Mouse (Mus musculus) lung, postnatal 4 days (tissue): ENCODE measurements around the gene Dek.

Source experiments
- DNase-seq, 2 experiments: peaks; one replicate each; pipeline ENCODE4 v3.0.0; 2021

Dek gene

DNA sequence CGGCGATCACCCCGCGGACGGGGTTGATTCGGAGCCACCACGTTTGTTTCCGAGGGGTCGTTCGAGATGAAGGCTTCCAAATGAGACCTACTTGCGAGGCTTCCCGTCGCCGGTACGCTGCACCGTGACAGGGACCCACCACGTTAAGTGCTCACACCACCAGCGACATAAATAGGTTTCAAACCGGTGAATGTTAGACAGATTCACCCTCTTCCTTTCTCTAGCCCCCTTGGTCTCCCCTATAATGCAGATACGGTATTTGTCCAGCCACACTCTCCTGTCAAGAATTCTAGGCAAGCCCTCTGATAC, 533 bp upstream of the Dek start:
- no peak for DNase-seq

DNA sequence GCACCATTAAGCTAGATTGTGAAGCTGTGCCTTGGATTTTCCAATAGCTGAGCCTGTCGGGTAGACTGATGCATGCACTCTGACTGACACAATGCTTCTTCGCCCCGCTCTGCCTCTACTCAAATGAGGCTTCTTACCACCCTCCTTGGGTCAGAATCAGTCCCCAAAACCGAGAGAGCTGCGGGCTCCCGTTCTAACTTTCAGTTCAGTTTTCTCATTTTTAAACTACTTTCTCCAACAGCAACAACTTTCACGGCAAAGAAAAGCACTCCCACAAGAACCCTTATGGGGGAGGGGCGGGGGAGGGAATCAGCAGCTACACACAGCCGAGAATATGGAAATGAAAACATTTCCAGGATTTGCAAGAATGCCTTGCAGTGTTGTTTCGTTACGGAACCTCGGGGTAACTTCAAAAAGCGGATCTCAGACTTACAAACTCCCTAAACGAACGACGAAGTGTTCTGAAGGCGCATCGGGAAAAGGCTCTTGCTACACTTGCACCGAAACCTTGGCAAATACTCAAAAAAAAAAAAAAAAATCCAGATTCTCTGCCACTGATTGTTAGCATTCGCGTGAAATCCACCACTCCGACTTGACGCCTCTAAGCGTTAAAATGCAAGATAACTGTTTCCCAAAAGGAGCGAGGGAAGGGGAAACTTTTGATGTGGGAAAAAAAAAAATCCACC, 1.0 kb downstream of the Dek start:
- DNase-seq: peak in 1 of 2 experiments; percentile 49

DNA sequence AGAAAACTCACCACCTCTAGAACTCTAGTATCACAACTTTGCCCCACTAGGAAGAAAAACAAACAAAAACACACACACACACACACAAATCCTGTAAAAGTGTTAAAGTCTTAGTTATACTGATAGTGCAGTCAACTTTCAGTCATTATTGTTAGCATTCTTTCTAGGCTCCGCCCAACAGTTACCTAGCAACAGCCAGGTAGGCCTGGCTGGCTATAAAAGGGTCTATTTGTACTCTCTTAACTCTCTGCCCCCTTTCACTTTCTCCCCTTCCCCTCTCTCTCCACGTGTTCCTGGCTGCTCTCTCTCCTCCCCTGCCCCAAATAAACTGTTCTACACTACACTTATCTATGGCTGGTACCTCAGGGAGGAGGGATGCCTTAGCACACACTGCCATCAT, 1.9 kb downstream of the Dek start:
- no peak for DNase-seq

DNA sequence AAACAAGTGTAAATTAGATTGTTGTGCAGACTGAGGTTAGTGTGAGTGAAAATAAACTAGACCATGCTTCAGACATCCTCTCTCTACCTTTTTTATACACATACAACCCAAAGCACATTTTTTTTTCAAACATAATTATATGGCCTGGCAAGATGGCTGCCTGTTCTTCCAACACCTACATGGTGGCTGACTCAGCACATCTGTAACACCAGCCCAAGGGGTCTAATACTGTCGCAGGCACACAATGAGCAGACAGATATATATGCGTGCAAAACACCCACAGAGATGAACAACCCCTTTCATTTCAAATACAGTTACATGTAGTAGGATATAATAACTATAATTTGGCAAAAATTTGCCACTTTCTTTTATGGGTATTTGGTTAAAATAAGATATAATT, 5.4 kb downstream of the Dek start:
- DNase-seq: no peak

DNA sequence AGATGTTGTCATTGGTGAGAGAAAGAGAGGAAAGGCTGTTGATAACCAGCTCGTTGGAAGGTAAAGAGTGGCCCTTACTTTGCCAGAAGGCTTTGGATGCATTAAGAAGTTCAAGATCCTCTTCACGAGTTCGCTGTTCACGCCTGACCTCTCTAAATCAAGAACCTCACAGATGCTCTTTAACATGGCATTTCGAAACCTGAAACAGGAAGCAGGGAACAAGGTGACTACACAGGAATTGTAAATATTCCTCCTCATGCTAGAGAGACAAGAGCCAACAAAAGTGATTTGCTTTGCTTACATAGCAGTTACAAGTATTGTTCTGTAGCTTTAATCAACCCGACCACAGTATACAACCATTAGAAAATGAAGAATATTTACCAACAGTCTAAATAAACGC, 6.7 kb downstream of the Dek start:
- DNase-seq: no peak

DNA sequence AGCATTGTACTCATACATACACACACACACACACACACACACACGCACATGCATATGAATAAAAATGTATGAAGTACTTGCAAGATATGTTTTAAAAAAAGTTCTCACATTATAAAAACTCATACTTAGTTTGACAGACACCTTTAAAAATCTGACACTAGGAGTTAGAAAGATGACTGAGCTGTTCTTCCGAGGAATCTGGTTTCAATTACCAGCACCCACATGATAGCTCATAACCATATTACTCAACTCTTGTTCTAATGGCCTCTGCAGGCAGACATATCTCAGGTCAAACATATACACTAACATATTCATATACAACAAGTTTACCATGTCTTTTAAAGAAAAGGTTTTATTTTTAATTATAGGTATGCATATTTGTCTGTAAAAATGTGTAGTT, 9.4 kb downstream of the Dek start:
- DNase-seq: no peak

DNA sequence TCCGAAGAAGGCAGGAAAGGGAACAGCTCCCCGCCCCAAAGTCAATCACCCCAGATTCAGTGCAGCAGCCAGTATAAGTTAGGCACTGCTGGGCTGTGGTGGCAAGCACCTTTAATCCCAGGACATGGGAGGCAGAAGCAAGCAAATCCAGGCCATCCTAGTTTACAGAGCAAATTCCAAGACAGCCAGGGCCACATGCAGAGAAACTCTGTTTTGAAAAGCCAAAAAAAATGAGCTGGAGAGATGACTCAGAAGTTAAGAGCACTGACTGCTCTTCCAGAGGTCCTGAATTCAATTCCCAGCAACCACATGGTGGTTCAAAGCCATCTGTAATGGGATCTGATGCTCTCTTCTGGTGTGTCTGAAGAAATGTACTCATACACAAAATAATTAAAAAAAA, 12.2 kb downstream of the Dek start:
- DNase-seq: no peak

DNA sequence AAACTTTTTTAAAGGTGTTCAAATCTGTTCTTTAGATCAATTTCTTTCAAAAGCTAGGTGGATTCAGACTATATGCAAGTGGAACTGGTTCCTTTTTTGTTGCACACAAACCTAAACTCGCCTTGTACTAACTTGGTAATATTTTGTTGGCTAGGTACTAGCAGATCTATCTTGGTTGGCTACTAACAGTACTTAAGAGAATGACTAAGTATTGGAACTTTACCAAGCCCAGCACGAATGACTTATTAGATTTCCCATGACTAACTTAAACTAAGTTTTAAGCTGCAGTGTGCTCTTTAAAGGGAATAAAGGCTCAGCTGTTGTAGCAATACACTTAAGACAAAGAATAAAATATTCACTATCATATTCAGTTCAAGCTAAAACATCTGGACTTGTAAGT, 16.7 kb downstream of the Dek start:
- DNase-seq: no peak

DNA sequence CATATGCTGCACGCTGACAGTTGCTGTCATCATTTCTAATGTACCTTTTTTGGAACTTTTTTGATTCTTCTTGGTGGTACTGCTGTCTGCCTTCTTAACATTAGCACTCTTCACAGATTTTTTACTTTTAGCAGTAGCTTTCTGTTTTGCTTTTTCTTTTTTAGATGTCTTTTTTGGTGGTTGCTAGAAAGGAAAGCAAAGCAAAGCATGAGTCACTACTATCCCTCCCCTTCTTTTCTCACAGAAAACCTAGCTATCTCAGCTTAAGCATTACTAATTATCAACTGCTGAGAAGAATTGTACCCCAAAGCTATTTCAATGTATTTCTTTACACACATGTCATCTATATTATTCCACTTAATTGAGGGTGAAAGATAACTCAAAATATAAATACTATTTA, 17.6 kb downstream of the Dek start:
- no peak for DNase-seq

DNA sequence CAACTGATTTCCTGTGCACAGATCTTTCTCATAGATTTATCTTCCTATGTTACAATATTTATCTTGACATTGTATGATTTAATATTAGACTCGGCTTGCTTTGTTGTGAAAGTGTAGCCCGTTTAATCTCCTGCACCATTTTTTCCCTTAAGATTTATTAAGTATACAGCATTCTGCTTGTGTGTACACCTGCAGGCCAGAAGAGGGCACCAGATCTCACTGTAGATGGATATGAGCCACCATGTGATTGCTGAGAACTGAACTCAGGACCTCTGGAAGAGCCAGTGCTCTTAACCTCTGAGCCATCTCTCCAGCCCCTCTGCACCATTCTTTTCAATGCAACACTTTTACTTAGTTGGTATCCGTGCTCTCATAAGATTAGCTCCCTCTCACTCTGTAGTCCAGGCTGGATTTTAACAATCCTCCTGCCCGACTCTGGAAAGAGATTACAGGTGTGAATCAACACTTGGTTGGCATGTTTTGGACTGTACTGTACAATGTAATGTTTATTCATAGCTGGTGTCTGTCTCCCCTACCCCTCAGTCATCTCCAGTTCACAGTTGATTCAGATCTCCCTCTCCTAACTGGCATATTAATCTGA, 25.0 kb downstream of the Dek start:
- no peak for DNase-seq

DNA sequence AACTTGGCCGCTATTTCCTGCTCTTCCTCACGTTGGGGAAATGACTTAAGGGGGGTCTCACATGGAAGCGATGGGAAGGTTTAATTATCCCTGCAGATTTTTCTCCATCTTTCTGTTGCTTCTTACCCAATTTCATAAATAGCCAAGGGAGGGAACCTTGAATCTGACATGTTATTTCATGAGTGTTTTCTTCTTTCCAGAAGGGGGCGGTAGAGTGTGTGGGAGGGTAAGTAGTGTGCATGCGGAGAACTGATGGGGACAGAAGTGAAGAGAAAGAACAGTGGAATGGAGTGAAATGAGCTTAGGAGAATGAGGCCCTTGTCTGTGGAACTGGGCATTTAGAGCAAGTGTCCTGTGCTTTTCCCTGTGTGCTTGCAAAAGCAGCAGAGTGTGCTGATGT, 27.2 kb downstream of the Dek start:
- DNase-seq: no peak

DNA sequence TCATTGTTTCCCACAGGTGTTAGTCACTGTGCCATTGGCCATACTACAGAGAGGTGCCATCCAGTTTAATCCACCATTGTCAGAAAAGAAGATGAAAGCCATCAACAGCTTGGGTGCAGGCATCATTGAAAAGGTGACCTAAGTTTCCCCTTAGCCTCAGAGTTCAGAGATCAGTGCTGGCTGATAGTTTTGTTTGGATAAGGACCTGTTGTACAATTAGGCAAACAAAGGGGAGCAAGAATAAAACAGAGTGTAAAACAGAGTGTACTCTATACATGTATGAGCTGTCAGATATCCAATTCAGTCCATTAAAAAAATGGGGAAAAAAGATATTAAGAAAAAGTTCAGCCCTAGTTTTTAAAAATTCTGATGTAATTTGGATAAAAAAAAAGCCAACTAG, 28.6 kb downstream of the Dek start:
- no peak for DNase-seq

DNA sequence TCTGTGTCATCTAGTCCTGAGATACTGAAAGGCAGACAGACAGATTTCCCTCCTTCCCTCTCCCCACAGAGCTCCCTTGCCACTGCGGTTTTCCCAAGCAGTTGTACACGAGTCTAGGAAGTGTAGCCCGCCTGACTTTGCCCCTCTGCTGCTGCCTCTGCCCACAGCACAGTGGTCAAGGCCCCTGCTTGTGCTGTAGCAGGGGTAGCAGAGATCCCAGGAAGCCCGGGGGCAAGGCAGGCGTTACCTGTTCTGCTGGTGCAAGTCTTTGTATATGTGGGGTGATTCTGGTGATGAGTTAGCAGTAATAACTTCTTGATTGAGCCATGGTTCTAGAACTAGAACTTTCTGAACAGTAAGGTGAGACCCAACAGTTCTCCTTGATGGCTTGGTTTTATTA, 29.8 kb downstream of the Dek start:
- DNase-seq: no peak

DNA sequence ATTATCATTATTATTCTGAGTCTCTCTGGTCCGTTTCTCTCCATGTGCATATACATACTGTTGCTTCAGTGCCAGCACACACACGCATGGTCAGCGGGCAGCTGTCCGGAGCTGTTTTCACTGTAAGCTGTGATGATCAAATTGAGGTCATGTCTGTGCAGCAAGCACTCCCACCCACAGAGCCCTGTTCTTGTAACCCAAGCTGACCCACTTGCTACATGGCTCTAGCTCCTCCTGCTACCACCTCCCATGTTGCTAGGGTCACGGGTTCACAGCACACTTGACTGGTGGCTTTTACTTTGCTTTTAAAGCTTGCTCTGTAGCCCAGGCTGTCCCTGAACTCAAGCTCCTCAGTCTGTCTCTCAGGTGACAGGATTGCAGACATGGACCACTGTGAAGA, 33.5 kb downstream of the Dek start:
- DNase-seq: no peak

DNA sequence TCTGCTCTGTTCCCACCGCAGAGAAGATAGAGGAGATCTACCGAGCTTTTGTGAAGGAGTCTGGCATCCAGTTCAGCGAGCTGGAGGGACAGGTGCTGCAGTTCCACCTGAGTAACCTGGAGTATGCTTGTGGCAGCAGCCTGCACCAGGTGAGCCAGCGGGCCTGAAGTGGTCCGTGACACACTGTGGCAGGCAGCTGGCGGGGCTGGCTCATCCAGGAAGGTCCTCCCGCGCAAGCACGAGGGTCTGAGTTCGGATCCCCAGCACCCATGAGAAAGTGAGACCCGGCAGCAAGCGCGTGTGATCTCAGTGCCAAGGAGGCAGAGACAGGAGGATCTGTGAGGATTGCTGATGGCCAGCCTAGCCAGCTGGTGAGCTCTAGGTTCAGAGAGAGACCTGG, 34.1 kb downstream of the Dek start:
- no peak for DNase-seq

DNA sequence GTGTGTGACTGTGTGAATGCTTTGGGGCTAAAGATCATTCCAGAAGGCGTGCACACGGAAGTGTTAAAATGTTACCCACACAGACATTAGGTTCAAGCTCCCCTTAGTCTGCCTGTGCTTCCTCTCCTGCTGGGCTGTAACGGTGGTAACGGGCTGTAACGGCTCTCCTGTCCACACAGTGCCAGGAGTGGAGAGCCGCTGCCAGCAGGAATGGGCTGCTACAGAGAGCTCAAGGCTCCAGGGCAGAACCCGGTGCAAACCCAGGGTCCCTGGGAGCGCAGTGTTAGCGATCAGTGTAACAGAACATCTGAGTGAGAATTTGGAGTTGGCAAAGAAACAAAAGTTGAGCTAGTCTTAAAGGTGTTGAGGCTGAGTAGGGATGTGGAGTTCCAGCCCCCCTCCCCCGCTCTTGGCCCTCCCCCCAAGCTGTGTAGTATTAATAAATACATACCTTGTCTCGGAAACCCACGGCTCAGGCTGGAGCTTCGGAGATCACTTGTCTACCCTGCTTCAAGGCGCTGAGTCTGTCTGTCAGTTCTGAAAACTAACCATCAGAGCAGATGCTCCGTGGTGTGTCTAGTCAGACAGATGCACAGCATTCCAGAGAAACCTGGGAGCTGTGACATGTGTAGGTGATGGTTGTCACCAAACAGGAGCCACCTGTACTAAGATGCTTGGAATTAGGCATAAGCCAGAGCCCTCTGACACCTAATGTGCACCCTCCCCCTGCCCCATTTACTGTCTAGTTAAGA, 35.5 kb downstream of the Dek start:
- DNase-seq: no peak

DNA sequence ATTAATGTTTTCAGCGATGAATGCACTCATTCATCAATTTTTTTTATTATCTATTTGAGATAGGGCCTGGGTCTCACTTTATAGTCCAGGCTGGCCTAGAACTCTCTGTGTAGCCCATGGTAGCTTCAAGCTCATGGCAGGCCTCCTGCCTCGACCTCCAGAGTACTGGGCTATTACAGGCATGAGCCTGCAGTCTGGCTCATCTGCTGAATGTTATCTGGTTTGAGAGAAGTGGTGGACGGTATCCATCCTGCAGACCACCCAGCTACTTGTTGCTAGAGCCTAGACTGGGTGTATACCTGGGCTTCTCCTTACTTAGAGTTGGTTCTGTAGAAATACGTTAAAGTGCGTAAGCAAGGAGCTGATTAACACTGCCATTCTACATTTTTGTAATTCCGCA, 39.0 kb downstream of the Dek start:
- DNase-seq: no peak

DNA sequence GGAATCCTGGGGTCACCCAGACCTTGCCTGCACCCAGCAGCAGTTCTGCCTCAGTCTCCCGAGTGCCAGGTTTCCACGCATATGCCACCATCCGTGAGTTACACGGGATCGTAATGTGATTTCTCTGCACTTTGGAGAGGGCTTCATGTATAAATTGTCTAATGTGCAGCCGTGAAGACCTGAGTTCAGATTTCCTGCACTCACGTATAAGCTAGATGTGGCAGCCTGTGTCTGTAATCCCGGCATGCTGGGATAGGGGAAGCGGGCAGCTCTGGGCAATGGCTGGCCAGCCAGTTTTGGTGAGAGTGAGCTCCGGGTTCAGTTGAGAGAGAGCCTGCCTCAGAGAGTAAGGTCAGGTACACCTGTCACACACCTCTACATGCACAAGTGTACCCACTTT, 39.5 kb downstream of the Dek start:
- no peak for DNase-seq

DNA sequence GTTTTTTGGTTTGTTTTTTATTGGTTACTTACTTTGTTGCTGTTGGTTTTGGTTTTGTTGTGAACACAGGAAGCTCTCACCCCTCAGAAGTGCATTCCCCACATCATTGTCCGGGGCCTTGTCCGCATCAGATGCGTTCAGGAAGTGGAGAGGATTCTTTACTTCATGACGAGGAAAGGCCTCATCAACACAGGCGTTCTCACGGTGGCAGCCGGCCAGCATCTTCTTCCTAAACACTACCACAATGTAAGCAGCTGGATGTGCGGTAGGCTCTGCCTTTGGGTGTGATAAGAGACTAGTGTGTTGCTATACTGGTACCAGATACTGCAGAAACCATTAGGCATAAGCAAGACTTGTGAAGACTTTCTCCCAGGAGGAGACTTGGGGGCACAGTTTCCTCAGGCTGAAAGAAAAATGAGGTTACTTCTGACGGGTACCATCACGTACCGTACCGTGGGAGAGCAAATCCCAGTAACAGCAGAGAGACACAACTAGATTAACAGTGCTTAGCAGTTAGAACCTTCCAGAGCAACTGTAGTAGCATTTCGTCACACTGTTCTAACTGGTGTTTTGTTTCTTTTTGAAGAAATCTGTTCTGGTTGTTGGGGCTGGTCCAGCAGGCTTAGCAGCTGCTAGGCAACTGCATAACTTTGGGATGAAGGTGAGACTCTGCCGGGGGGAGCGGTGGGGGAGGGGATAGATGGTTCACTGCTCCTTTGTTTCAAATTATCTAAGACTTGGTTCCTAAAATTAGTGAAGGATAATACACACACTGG, 41.8 kb downstream of the Dek start:
- peak; percentile 67 to 87 for DNase-seq

DNA sequence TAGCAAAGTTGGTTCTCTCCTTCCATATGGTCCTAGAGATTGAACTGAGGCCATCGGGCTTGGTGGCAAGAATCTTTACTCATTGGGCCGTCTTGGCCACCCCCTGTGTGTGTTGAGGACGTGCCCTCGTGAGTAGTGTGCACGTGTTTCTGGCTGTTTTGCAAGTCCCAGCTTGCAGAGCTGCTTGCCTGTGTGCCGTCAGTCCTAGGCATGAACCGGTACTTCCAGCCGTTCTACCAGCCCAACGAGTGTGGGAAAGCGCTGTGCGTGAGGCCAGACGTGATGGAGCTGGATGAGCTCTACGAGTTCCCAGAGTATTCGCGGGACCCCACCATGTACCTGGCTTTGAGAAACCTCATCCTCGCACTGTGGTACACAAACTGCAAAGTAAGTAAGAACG, 43.2 kb downstream of the Dek start:
- no peak for DNase-seq

DNA sequence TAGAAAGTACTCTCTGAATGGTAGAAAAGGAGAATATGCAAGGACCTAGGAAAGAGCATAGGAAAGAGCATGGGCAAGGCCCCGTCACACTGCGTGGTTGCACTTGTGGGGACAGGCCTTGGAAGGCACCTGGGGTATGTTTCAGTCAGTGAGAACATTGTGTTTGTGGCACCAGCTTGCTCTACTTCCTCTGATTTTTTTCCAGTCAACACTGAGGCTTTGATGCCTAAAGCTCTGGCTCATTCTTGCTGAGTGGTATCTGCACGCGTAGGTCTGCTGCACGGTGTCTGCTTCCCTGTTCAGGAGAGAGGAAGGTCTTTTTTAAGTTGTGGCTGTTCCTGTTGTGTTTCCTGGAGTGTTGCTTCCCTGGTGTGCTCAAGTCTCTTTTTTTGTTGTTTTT, 49.2 kb downstream of the Dek start:
- DNase-seq: no peak

DNA sequence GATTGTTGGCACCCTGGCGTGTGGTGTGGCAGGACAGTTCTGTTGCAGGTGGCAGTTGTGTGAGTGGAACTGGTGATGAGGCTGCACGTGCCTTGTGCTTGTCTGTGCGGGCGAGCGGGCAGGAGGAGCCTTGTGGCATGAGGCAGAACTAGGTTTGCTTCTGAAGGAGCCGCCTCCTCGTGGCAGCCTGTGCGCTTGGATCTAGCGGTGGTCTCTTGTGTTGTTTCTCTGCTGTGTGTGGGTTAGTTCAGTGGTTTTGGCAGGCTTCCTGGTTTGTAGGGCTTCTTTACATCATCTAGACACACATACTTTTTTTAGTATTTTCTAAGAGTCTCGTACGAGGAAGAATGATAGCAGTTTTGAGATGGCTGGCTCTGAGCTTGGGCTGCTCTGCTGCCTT, 49.9 kb downstream of the Dek start:
- DNase-seq: no peak

DNA sequence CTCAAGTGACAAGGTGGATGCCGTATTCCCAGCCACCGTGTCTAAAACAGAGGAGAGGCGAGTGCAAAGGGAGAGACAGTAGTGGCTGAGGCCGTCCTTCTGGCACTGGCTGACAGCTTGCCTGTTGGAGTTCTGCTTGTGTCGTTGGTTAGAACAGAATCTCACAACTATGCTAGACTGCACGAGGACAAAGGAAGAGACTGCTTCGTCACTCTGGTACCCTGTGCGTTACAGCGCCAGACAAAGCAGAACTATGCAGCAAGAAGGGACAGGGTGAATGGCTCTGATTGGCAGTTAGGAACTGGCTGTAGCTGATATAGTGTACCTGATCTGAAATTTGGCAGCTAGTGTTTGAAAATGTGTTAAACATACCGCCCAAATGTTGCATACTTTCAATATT, 52.0 kb downstream of the Dek start:
- DNase-seq: no peak

DNA sequence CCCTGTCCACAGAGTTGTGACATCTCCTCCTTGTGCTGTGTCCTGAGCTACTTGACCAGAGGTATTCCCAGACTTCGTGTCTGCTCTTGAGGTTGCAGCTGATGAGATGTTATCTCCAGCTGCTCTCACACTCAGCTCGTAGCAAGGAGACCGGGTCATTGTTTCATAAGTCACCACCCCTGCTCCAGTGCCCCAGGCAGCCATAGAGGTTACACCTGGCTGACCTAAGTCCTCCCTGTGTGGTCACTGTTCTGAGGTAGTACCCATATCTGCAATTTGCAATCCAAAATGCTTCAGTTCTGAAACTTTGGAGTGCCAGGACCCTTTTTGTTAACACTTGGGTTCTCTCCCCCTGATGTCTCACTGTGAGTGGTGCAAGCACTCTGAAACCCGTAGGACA, 56.0 kb downstream of the Dek start:
- no peak for DNase-seq
